Mouse (Mus musculus) embryonic facial prominence, embryonic 11.5 days (tissue): Measurements from ENCODE around the gene Calm3. TPM values are rescaled to one million over a fixed set of nuclear protein-coding genes. Genes with fewer than 3 reads are reported as not detected.

ENCODE experiments used
- ATAC-seq: fragments of 200-750 bp; cut with Nextera tagmentation; replicated peaks from 2 replicates; pipeline ENCODE4 v1.8.0; 2017; ENCODE audit warnings: low read depth; ENCODE audit not compliant: insufficient number of reproducible peaks, low FRiP score, low TSS enrichment
- DNase-seq: peaks from one replicate; pipeline ENCODE4 v3.0.0-alpha.2; 2015; ENCODE audit warnings: low spot score
- H3K27ac ChIP-seq: fragments of 300-500 bp; sonication (generic); replicated peaks from 2 replicates; pipeline ENCODE4 v1.5.1; 2014; ENCODE audit warnings: mild to moderate bottlenecking, low read depth, low read length, control low read depth
- H3K27me3 ChIP-seq: fragments of 300-500 bp; sonication (generic); 2 replicates; pipeline ENCODE4 v1.6.1; 2014; ENCODE audit warnings: mild to moderate bottlenecking, low read length, moderate library complexity, mixed read lengths; ENCODE audit not compliant: control insufficient read depth, insufficient read depth
- H3K36me3 ChIP-seq: fragments of 300-500 bp; sonication (generic); replicated peaks from 2 replicates; pipeline ENCODE4 v1.6.1; 2014; ENCODE audit warnings: low read depth, mild to moderate bottlenecking, low read length, moderate library complexity, mixed read lengths; ENCODE audit not compliant: control insufficient read depth, insufficient read depth
- H3K4me1 ChIP-seq: fragments of 300-500 bp; sonication (generic); 2 replicates; pipeline ENCODE4 v1.6.1; 2014; ENCODE audit warnings: low read length, mixed read lengths; ENCODE audit not compliant: control insufficient read depth, insufficient read depth
- H3K4me2 ChIP-seq: fragments of 300-500 bp; sonication (generic); 2 replicates; pipeline ENCODE4 v1.6.1; 2014; ENCODE audit warnings: low read depth, mild to moderate bottlenecking, control low read depth, low read length, moderate library complexity
- H3K4me3 ChIP-seq: fragments of 300-500 bp; sonication (generic); 2 replicates; pipeline ENCODE4 v1.5.1; 2014; ENCODE audit warnings: low read depth, low read length, control low read depth
- H3K9ac ChIP-seq: fragments of 300-500 bp; sonication (generic); replicated peaks from 2 replicates; pipeline ENCODE4 v1.6.1; 2014; ENCODE audit warnings: mild to moderate bottlenecking, control low read depth, low read length
- H3K9me3 ChIP-seq: fragments of 300-500 bp; sonication (generic); replicated peaks from 2 replicates; pipeline ENCODE4 v1.6.1; 2016; ENCODE audit warnings: mild to moderate bottlenecking, low read length, inconsistent platforms, mixed read lengths; ENCODE audit not compliant: control insufficient read depth
- WGBS: fragments of 180-500 bp; shearing (Covaris S2); extraction: QIAGEN DNeasy Blood & Tissue Kit; methylation state at CpG from one replicate; pipeline ENCODE4 v1.1.7; 2014; 5-methylcytosine and 5-hydroxymethylcytosine counted together
- polyA plus RNA-seq: library from polyadenylated mRNA; unstranded; fragments of >200 nt; fragmentation: Nextera tagmentation; extraction: Ambion mirVana; gene quantifications from 2 replicates; pipeline ENCODE4 v1.2.1, GENCODE M21; 2014

Gene Calm3
- polyA plus RNA-seq, 1 experiment from 2014 or later, result 237 TPM

GRCm38 (mm10) chr7:16908367-16908766, 15.5 kb downstream of the Calm3 start:
- WGBS, result 42% methylated on average over 11 of the region's 11 CpGs
- Histone ChIP-seq H3K4me1 (peaks cover 3% of the 10 kb centered on the region; the same call in 1 of the 2 replicates), H3K4me3 (no peak overlapping the region), H3K9me3 (no peaks in the 10 kb centered on the region), H3K36me3 (no peaks in the 10 kb centered on the region), H3K27ac (no peak overlapping the region), H3K9ac (no peak overlapping the region), H3K27me3 (no peaks in the 10 kb centered on the region), H3K4me2 (no peak overlapping the region)
- DNase-seq, result no peak
- ATAC-seq, result no peak

GRCm38 (mm10) chr7:16907842-16908241, 16.1 kb downstream of the Calm3 start:
- WGBS, result 82% methylated on average over 7 of the region's 7 CpGs
- no peak overlapping the region for H3K4me3 ChIP-seq
- H3K27ac ChIP-seq, result no peak overlapping the region
- H3K4me2 ChIP-seq, result no peak overlapping the region
- no peak overlapping the region for H3K9ac ChIP-seq
- no peak for ATAC-seq
- DNase-seq, result no peak
- no peaks in the 10 kb centered on the region for H3K27me3 ChIP-seq
- H3K36me3 ChIP-seq, result no peaks in the 10 kb centered on the region
- no peaks in the 10 kb centered on the region for H3K9me3 ChIP-seq
- peaks cover 3% of the 10 kb centered on the region; the same call in 1 of the 2 replicates for H3K4me1 ChIP-seq

DNA sequence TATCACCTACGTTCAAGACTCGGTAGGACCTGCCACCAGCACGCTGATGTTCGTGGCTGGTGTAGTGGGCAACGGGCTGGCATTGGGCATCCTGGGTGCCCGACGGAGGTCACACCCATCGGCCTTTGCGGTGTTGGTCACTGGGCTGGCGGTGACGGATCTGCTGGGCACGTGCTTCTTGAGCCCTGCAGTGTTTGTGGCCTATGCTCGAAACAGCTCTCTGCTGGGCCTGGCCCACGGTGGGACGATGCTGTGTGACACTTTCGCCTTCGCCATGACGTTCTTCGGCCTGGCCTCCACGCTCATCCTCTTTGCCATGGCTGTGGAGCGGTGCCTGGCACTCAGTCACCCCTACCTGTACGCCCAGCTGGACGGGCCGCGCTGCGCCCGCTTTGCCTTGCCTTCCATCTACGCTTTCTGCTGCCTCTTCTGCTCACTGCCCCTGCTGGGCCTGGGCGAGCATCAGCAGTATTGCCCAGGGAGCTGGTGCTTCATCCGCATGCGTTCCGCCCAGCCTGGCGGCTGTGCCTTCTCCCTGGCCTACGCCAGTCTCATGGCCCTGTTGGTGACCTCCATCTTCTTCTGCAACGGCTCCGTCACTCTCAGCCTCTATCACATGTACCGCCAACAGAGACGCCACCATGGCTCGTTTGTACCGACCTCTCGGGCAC, 16.9 kb downstream of the Calm3 start:
- Histone ChIP-seq H3K4me1 (peaks cover 3% of the 10 kb centered on the region; the same call in 1 of the 2 replicates), H3K27me3 (no peaks in the 10 kb centered on the region), H3K27ac (no peak overlapping the region), H3K9ac (no peak overlapping the region), H3K9me3 (no peaks in the 10 kb centered on the region), H3K36me3 (no peaks in the 10 kb centered on the region), H3K4me2 (no peak overlapping the region; the same call in 1 of the 2 replicates), H3K4me3 (no peak overlapping the region)
- DNase-seq (no peak), ATAC-seq (no peak)
- 92% methylated on average over 41 of the region's 41 CpGs for WGBS

GRCm38 (mm10) chr7:16906281-16906680, 17.6 kb downstream of the Calm3 start, which contains the start of gene Ptgir:
Gene Ptgir (plus strand): TSS chr7:16906490.
- Histone ChIP-seq H3K27ac (no peak within 1 kb of the TSS), H3K4me1 (peaks cover 3% of the 10 kb centered on the region; the same call in 1 of the 2 replicates)
- 16% methylated on average over 6 of the region's 6 CpGs for WGBS

GRCm38 (mm10) chr7:16905491-16906021, 18.4 kb downstream of the Calm3 start:
- H3K4me1 ChIP-seq, result peaks cover 3% of the 10 kb centered on the region
- WGBS, result 44% methylated on average over 9 of the region's 9 CpGs
- no peak for ATAC-seq
- H3K27ac ChIP-seq, result no peak overlapping the region
- no peak overlapping the region for H3K9ac ChIP-seq
- no peak overlapping the region for H3K4me2 ChIP-seq
- no peaks in the 10 kb centered on the region for H3K9me3 ChIP-seq
- no peak overlapping the region for H3K4me3 ChIP-seq
- no peaks in the 10 kb centered on the region for H3K27me3 ChIP-seq
- no peaks in the 10 kb centered on the region for H3K36me3 ChIP-seq
- no peak for DNase-seq

More at GRCm38 (mm10) chr7:16906281-16906680, 17.6 kb downstream of the Calm3 start, which contains the start of gene Ptgir:
- H3K9me3 ChIP-seq, result no peaks in the 10 kb centered on the region
- no peak for DNase-seq
- H3K4me3 ChIP-seq, result no peak within 1 kb of the TSS
- H3K9ac ChIP-seq, result no peak within 1 kb of the TSS; the same call in 1 of the 2 replicates
- no peak for ATAC-seq
- no peaks in the 10 kb centered on the region for H3K27me3 ChIP-seq
- no peaks in the 10 kb centered on the region for H3K36me3 ChIP-seq
- H3K4me2 ChIP-seq, result no peak within 1 kb of the TSS; the same call in 1 of the 2 replicates

- Histone ChIP-seq H3K9ac (no peak overlapping the region), H3K27me3 (no peaks in the 10 kb centered on the region), H3K9me3 (no peaks in the 10 kb centered on the region), H3K27ac (no peak overlapping the region), H3K4me2 (no peak overlapping the region), H3K36me3 (no peaks in the 10 kb centered on the region), H3K4me1 (peaks cover 3% of the 10 kb centered on the region), H3K4me3 (no peak overlapping the region)
- WGBS, result 43% methylated on average over 9 of the region's 10 CpGs
- ATAC-seq, result no peak
- DNase-seq, result no peak
Measured at GRCm38 (mm10) chr7:16904120-16904675, 19.7 kb downstream of the Calm3 start.

DNA sequence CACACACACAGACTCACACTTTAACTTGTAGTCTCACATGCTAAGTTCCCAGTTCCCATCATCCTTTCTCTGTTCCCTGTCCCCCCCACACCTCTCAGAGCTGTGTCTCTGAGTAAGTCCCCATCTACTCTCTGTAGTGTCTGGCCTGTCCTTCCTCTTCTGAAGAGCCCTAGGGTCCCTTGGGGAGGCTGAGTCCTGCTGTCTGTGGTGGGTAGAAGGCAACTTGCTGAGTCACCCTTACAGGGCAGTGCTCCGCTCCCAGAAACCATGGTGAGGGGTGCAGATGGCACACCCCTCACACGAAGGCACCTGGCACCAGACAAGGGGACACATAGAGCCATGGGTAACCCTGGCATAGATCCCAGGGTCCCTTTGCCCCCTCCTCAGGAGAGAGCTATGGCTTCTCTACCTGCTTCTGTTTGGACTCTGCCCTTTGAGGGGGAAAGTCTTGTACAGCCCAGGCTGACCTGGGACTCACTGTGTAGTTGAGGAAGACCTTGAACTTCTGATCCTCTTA, 20.4 kb downstream of the Calm3 start:
- no peak for ATAC-seq
- Histone ChIP-seq H3K9me3 (no peaks in the 10 kb centered on the region), H3K4me3 (no peak overlapping the region), H3K36me3 (no peaks in the 10 kb centered on the region), H3K27ac (no peak overlapping the region), H3K4me1 (peaks cover 3% of the 10 kb centered on the region), H3K4me2 (no peak overlapping the region), H3K9ac (no peak overlapping the region), H3K27me3 (no peaks in the 10 kb centered on the region)
- WGBS, result 85% methylated on average over 2 of the region's 2 CpGs
- DNase-seq, result no peak

- H3K9me3 ChIP-seq, result no peaks in the 10 kb centered on the region
- no peaks in the 10 kb centered on the region for H3K36me3 ChIP-seq
- DNase-seq (no peak), ATAC-seq (no peak)
- no peak overlapping the region for H3K4me2 ChIP-seq
- H3K4me3 ChIP-seq, result no peak overlapping the region
- H3K9ac ChIP-seq, result no peak overlapping the region
- no peaks in the 10 kb centered on the region for H3K27me3 ChIP-seq
- H3K4me1 ChIP-seq, result no peaks in the 10 kb centered on the region; the same call in 1 of the 2 replicates
- WGBS, result 14% methylated on average over 5 of the region's 5 CpGs
- no peak overlapping the region for H3K27ac ChIP-seq
Measured at GRCm38 (mm10) chr7:16900526-16900925, 23.4 kb downstream of the Calm3 start.
